Mouse (Mus musculus) liver, embryonic 14.5 days (tissue): ENCODE results near the gene Adam26a.

ENCODE experiments used
- CTCF ChIP-seq: IDR thresholded peaks from 2 replicates; pipeline ENCODE4 v1.5.1; 2016; ENCODE audit warnings: antibody characterized with exemption, low read depth, control low read depth
- EP300 ChIP-seq: IDR thresholded peaks from 2 replicates; pipeline ENCODE4 v1.6.1; 2016; ENCODE audit warnings: antibody characterized with exemption, low read depth

DNA sequence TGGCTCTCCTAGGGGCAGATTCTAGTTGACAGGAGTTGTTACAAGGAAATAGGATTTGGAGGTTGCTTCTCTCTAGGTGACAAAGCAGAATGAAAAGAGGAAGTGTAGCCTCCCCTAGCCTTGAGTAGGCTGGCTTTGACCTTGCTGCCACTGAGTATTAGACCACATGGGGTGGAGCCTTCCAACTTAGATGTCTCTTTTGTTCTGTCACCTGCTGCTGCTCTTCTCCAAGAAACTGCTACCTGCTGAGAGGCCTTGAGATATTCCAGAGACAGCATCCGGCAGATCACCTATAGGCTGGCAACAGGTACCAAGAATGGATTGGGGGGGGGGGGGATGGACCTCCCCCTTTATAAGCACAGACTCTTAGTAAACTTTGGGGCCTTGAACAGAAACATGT is 39.5 kb upstream of the Adam26a start:
- TF ChIP-seq CTCF (no peak), EP300 (no peak)
